Mouse (Mus musculus) hindlimb bud, embryonic 11.5 days (tissue): ENCODE results near the gene Adamts7.
A peak's percentile ranks its signal among the peaks of the same experiment; 100 is the strongest.

ENCODE experiments used
- DNase-seq: peaks from one replicate; pipeline ENCODE4 v3.0.0-alpha.2; 2012; ENCODE audit warnings: low read depth, low spot score; ENCODE audit errors: extremely low spot score

Adamts7 gene

DNA sequence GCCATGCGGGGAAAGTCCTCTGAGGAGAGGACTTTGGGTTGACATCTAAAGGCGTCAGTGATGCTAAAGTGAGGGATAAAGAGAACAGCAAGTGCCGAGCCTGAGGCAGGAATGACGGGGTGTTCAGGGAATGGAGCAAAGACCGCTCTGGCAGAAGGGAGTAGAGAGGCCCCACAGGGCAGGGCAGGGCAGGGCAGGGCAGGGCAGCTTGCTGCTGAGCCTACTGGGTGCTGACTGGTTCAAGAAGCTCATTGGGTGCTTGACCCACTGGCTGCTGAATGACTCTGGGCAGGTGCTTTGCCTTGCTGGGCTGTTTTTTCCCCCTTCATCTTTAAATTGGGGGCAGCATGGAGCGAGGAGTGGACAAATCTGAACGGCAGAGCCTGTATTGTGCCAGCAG is 33.4 kb downstream of the Adamts7 start:
- DNase-seq: no peak

GRCm38 (mm10) chr9:90197116-90197665 is 34.3 kb downstream of the Adamts7 start:
- no peak for DNase-seq

DNA sequence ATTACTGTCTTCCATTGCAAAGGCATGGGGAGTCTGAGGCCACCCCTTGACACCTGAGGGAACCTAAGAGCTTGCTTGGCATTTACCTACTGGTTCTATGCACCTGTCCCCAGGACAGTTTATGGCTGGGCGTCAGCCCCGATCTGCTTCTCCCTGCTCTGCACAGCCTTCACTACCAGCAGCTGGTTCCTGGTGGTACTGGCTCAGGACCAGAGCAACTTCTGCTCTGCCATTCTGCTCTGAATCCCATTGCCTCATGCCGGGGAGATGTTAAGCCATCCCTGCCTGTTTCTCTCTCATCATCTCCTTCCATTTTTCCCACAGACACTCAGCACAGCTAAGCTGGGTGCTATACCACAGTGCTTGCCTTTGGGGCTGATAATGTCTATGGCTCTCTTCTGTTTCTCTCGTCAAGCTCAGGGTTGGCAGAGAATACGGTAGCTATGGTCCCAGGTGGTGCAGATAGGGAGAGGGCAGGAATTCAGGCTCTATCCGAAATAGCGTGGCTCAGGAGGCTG is 35.1 kb downstream of the Adamts7 start:
- no peak for DNase-seq

GRCm38 (mm10) chr9:90198531-90199449 is 35.9 kb downstream of the Adamts7 start:
- DNase-seq: no peak

- DNase-seq: no peak
Measured at GRCm38 (mm10) chr9:90199611-90200010, 36.7 kb downstream of the Adamts7 start.

DNA sequence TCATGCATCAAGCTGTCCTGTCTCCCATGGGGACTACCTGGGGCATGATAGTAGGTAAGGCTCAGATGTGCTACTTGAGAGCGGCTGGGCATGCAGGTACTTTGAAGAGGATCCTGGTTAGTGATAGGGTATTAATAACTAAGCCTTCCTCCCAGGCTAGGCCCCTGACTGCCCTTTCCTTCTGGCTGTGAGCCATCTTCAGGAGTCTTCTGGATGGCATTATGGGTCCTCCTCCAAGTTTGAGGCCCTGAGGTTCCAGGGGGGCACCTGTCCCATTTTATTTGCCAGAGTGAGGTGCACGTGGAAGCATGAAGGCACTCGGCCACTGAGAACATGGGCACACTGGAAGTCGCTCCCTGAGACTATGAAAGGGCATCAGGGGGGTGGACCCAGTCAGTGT is 37.6 kb downstream of the Adamts7 start:
- DNase-seq: no peak

- DNase-seq: no peak
Measured at GRCm38 (mm10) chr9:90201096-90201495, 38.2 kb downstream of the Adamts7 start.

- no peak for DNase-seq
Measured at GRCm38 (mm10) chr9:90201541-90201940, 38.7 kb downstream of the Adamts7 start.

DNA sequence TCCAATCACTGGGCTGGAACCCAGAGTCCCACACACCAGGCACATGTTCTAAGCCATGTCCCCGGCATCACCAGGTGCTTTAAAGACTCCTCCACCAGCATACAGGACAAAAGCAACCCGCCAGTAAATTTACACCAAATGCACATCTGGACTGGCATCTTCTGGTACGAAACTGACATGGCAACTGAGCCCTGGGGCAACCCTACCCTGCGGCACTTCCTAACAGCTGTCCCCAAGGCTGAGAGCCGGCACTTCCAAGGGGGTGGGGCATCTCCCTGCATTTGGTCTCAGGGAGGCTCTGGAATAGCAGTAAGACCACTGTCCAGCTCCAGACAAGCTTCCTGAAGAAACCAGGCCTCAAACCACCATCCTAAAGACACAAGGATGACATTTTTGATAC is 40.4 kb downstream of the Adamts7 start:
- DNase-seq: no peak

DNA sequence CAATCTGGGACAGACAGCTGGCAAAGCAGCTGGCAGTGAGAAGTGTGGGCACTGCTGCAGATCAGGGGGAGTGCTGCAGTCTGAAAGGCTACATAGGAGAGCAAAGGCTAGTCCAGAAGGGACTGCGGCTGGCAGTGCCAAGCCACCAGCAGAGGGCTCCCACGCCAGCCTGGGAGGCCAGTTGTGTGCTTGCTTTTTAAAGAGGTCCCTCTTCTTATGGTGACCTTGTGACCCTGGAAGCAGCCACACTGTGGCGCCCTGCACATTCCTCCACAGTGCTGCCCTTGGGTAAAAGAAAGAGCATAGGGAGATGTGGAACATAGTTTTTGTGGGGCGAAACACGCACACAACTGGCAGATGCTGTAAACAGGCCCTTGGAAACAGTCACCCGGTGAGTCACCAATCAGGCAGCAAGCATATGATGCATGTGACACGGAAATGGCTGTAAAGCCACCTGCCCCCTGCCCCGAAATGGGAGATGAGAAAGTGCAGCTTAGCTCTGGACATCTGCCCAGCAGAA is 41.6 kb downstream of the Adamts7 start:
- DNase-seq: no peak

GRCm38 (mm10) chr9:90206500-90206899 is 43.6 kb downstream of the Adamts7 start:
- DNase-seq: peak; percentile 28

GRCm38 (mm10) chr9:90207808-90208207 is 44.9 kb downstream of the Adamts7 start:
- DNase-seq: no peak

- DNase-seq: no peak
Measured at GRCm38 (mm10) chr9:90208655-90209054, 45.8 kb downstream of the Adamts7 start.

DNA sequence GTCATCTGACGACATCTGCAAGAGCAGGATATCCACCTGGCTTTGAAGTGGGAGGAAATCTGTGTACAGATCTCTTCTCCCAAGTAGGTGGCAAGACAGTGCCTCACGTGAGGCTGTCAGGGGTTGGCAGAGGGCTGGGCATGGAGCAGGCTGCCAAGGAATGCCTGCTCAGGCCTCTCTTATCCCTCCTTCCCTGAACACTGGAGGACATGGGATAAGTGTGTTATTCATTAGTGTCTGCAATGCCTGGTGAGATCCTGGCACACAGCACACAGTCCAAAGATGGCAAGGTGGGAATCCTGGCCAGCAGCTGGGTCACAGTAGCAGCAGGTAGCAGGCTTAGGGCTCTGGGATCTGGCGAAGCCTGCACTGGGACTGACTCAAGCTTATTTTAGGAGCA is 50.3 kb downstream of the Adamts7 start:
- DNase-seq: no peak

DNA sequence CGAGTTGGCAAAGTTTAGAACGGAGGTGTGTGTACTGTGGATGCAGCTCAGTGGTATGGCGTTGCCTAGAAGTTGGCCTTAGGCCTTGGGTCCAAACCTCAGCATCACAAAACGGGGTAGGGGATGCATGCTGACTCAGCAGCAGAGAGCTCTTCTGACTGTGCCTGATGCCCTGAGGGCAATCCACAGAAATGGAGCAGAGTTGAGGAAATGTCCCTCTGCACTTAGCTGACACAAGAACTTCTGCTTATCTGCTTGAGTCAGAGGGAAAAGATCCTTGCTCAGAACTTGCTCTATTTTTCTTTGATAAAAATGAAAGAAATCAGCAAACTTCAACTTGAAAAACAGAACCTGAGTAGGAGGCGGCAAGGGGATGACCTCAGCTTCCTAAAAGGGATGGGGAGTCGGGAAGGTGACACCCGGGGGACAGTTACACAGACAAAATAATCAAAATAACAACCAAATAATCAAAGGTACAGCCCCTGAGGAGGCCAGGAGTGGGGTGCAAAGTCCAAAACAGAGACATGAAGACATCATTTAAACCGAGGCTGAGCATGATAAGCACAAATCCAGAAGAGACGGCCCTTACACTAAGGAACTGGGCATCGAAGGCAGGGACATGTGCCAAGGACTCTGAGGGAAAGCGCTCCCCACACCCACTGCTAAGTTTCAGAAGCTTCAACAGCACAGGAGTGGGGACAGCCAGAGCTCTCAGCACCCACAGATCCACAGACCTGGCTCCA is 53.6 kb downstream of the Adamts7 start:
- DNase-seq: no peak

DNA sequence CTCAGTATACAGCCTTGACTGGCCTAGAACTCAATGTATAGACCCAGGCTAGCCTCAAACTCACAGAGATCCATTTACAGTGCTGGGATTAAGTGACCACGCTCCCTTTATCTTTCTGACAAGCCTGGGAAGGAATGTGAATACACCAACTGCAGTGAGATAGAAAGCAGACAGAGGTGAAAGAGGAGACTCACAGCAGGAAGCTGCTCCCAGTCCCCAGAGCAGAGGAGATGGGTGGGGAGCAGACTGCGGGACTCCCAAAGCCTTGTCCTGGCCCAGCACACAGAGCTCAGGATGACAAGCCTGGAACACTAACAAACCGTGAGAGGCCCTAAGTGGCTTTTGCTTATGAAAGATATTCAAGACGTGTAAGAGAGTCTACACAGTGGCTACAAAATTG is 54.6 kb downstream of the Adamts7 start:
- DNase-seq: no peak

DNA sequence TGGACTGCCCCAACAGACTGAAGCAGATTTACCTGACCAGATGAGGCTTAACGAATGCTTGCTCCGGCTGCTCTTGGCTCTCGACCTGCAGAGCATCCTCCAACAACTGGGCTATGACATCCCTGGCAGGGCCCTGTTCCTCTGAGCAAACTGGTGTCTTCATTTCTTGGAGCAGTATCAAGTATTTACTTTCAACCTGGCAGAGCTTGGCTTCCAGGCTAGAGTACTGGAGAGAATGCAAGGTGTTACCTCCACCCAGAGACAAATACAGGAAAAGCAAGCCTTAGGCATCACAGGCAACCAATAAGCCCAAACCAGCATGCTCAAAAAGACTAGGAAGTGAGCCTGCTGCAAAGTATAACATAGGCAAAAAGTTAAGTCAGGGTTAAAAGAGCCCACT is 59.4 kb downstream of the Adamts7 start:
- DNase-seq: no peak

GRCm38 (mm10) chr9:90226081-90226741 is 63.3 kb downstream of the Adamts7 start:
- no peak for DNase-seq

DNA sequence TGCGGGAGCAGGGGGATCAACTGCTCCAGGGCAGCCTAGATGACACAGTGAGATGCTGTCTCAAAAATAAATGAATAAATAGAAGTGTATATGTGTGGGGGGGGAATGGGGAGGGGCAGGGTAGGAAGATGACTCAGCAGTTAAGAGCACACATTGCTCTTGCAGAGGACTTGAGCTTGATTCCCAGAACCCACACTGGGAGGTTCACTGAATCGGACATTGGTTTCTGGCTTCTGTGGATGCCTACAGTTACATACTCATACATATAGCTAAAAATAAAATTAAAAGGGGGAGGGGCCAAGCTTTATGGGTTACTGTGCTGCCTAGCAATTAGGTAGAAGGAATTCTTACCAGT is 63.9 kb downstream of the Adamts7 start:
- no peak for DNase-seq

DNA sequence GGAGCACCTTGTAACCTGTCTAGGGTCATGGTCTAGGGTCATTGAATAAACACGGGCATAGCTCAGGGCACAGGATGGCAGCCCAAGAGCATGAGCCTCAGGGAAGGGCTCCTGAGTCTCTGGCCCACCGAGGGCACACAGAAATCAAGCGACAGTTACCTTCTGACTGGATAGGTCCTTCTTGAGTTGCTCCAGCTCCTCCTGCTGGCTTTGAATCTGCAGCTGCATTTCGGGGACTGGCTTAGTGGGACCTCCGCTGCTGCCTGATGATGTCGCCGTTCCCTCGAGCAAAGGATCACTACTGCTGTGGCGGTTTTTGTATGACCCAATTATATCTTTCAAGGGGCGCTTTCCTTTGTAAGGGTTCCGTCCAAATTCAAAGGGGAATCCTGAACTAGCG is 64.3 kb downstream of the Adamts7 start:
- no peak for DNase-seq
